Mouse (Mus musculus) Patski (cell line): ENCODE results near the gene Ptprf. TPM values are rescaled to one million over a fixed set of nuclear protein-coding genes. Genes with fewer than 3 reads are reported as not detected.

Experiments
- ATAC-seq: fragments of 100-300 bp; one replicate; pipeline ENCODE4 v1.8.0; 2021
- CTCF ChIA-PET: fragments of 350-600 bp; sonication (Branson Sonifier 250); formaldehyde crosslinking; loops from one replicate; lab custom pipeline; 2022; ENCODE audit warnings: inconsistent platforms; lab: Charles Lee
- POLR2A ChIA-PET: fragments of 350-600 bp; sonication (Branson Sonifier 250); formaldehyde crosslinking; loops from one replicate; lab custom pipeline; 2022; ENCODE audit warnings: antibody characterized with exemption, inconsistent platforms; lab: Charles Lee
- DNase-seq: peaks from one replicate; pipeline ENCODE4 v3.0.0-alpha.2; 2011; ENCODE audit warnings: low read depth, low spot score
- H3K27me3 ChIP-seq: fragments of 371-371 bp; one replicate; pipeline ENCODE4 v1.5.1; 2021
- CTCF ChIP-seq: fragments of 100-300 bp; IDR thresholded peaks from one replicate; pipeline ENCODE4 v1.5.1; 2021
- in situ Hi-C: fragments of 300-500 bp; cut with MboI; formaldehyde crosslinking; loops from 3 replicates; pipeline ENCODE4 v1.11.1; 2018; ENCODE audit warnings: low pct_unique_long_range_greater_than_20kb, mixed read lengths
- polyA plus RNA-seq: library from polyadenylated mRNA; unstranded; gene quantifications from one replicate; pipeline ENCODE4 v1.2.3, GENCODE M21; 2021

The Ptprf gene
- polyA plus RNA-seq, 1 experiment from 2014 or later = 5.9 TPM

DNA sequence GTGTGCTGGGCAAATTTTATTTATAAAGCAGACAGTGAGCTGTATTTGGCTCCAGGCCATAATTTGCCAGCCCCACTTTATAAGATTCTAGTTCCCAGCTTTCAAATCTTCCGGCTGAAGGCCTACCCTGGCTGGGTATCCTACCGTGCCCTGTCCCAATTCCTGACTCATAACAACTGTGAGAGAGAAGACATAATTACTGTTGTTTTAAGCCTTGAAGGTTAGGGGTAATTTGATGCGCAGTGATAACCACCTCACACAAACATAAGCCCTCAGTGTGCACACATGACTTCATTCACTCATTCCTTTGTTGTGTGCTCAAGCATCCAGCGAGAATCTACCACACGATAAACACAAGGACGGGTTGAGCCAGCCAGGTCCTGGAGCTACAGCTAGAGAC is 71.7 kb downstream of the Ptprf start:
- H3K27me3 ChIP-seq = no peaks in the 10 kb centered on the region
- POLR2A ChIA-PET = interaction anchor here (0.6 kb wide), 1 partner anchor 38 kb away, joined by 4 read pairs; no protein-coding TSS in a partner anchor
- peak; percentile 35 for DNase-seq
- TF ChIP-seq CTCF = no peak
- ATAC-seq = peak; percentile 68
- in situ Hi-C loops = loop anchor here (5.0 kb wide), 1 partner anchor 73 kb away; the partner anchor contains the start of gene Ptprf
- CTCF ChIA-PET = interaction anchor here (1.3 kb wide), 1 partner anchor 9 kb away, joined by 3 read pairs; no protein-coding TSS in a partner anchor

DNA sequence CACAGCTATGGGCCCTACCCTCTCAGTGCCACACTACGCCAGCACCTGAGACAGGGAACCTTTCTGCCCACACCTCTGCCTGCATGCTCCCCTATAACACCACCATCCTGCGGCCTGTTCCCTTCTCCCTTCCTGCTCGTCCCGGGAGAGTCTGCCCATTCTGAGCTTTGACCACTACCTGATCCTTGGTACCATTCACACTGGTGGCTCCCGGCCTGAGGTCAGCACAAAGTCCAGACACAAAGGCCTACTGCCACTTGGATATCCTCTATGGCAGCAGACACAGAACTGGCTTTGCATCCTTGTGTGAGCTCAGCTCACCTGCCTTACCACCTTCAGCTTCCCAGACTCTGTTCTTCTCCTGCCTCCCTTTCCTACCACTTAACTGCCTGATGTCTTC is 72.7 kb downstream of the Ptprf start:
- no peak for TF ChIP-seq CTCF
- POLR2A ChIA-PET = no interaction called here
- no peak for ATAC-seq
- CTCF ChIA-PET = interaction anchor here (0.7 kb wide), 1 partner anchor 74 kb away, joined by 3 read pairs; no protein-coding TSS in a partner anchor
- DNase-seq = no peak
- in situ Hi-C loops = loop anchor here (5.0 kb wide), 1 partner anchor 74 kb away; the partner anchor contains the start of gene Ptprf
- no peaks in the 10 kb centered on the region for H3K27me3 ChIP-seq

DNA sequence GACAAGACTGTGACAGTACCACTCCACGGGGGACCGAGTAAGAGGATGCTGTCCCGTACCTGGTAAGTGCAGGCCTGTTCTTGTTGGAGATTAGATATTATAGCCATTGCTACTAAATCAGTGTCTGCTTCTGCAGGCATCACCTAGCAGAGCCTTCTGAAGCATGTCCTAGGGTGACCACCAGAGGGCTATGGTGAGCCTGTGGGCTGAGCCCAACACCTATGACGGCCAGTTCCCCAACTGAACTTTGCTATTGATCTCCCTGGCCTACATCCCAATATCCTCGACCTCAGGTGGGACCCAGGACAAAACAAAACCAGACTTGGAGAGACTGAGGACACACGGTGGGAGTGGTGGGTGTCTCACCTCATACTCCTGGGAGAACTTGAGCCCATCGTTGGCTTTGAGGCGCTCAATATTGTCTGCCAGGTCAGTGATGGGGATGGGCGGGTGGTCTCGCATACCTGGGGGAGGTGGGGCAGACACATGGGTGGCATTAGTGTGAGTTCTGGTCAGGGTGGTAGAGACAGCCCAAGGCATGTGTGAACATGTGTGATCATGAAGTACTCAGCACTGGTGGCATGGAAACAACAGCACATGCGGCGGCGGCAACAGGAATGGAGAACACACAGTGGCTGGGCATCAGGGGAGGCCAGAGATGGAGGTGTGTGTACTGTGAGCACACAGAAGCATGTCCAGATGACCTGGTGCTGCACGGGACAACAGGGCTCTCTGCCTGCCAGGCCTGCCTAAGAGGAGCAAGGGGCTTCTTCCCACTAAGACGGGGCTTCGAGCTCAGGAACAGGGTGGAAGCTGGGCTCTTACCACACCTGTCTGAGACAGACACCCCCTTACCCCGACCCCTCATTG is 74.2 kb downstream of the Ptprf start:
- POLR2A ChIA-PET = no interaction called here
- H3K27me3 ChIP-seq = no peaks in the 10 kb centered on the region
- TF ChIP-seq CTCF = no peak
- in situ Hi-C loops = loop anchor here (5.0 kb wide), 1 partner anchor 75 kb away; the partner anchor contains the start of gene Ptprf
- no peak for DNase-seq
- ATAC-seq = no peak
- CTCF ChIA-PET = interaction anchor here (1.0 kb wide), 1 partner anchor 12 kb away, joined by 3 read pairs; no protein-coding TSS in a partner anchor

- ChIA-PET CTCF (interaction anchor here (1.2 to 1.4 kb wide), 2 partner anchors 78 to 85 kb away, joined by 3 to 4 read pairs; no protein-coding TSS in a partner anchor), POLR2A (no interaction called here)
- ATAC-seq (no peak), DNase-seq (no peak)
- H3K27me3 ChIP-seq = no peaks in the 10 kb centered on the region
- no peak for TF ChIP-seq CTCF
- in situ Hi-C loops = loop anchor here (5.0 kb wide), 1 partner anchor 77 kb away; the partner anchor contains the start of gene Ptprf
Measured at GRCm38 (mm10) chr4:118214891-118215290, 76.3 kb downstream of the Ptprf start.

DNA sequence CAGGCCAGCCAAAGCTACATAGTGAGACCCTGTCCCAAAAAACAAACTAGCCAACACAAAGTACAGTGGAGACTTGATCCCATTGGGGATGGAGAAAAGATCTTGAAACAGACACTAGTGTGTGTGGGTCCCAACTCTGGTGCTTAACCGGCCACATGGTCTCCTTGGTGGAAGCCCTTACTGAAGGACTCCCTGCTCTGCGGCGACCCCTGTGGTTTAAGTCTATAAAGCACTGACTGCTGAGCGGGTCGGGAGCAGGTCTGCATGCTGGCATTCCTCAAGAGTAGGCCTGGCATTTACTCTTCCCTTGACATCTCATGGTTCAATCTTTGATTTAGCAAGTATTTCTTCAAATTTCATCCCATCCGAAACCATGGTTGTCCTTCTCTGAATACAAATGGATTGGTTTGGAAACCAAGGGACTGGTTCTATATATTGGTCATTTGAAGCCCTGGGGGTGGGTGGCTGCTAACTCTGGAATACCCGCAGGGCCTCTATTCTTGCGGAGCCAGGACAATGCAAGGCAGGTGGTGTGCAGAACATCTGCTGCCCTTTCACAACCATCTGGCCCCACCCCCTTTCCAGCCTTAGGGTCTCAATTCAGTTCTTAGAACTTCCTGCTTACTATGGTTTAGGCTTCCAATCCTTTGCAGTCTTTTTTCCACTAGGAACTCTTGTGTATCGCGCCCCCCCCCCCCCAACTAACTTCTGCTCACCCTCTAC is 84.1 kb downstream of the Ptprf start:
- CTCF ChIA-PET = no interaction called here
- ATAC-seq = no peak
- in situ Hi-C loops = loop anchor here (10.0 kb wide), 1 partner anchor 358 kb away; no protein-coding TSS in a partner anchor
- POLR2A ChIA-PET = no interaction called here
- no peaks in the 10 kb centered on the region for H3K27me3 ChIP-seq
- DNase-seq = no peak
- TF ChIP-seq CTCF = no peak

DNA sequence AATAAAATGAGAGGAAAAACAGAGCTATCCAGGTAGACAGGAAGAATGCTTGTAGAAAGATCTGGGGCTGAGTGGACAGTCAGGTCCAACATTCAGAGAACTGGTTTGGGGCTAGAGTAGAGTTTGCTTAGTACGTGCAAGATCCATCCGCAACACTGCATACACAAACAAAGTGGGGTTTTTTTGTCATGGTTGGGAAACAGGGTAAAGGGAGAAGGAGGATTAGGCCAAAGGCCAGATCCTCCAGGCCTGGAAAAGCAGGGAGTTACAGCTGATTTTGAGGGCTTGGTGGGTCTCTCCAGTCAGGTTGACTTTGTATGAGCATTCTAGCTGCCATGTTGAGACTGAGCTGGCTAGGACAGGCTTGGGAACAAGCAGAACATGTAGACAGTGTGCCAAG is 85.3 kb downstream of the Ptprf start:
- no peak for ATAC-seq
- POLR2A ChIA-PET = no interaction called here

DNA sequence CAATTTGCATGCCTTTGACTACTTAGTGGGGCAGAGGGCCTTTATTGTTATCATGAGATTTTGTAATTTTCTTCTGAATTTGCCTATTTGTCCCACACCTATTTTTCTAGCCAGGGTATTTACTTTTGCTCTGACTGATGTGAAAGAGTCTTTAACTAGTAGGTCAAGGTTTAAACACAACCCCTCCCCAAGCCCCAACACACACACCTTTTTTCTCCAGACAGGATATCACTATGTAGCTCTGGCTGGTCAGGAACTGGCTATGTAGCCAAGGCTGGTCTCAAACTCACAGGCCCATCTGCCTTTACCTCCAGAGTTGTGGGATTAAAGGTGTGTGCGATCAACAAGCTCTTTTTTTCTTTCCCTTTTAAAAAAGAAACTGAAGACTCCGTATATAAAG is 92.1 kb downstream of the Ptprf start:
- POLR2A ChIA-PET = no interaction called here
- CTCF ChIA-PET = interaction anchor here (1.0 kb wide), 1 partner anchor 20 kb away, joined by 5 read pairs; the partner anchor contains the start of gene Kdm4a

More for the DNA sequence above, 85.3 kb downstream of the Ptprf start:
- in situ Hi-C loops = loop anchor here (10.0 kb wide), 1 partner anchor 359 kb away; no protein-coding TSS in a partner anchor
- CTCF ChIA-PET = no interaction called here
- DNase-seq = no peak
- H3K27me3 ChIP-seq = no peaks in the 10 kb centered on the region
- no peak for TF ChIP-seq CTCF

GRCm38 (mm10) chr4:118198606-118199005 is 92.6 kb downstream of the Ptprf start:
- no peak for DNase-seq
- POLR2A ChIA-PET = no interaction called here
- no peak for ATAC-seq
- CTCF ChIA-PET = no interaction called here
- TF ChIP-seq CTCF = no peak
- no peaks in the 10 kb centered on the region for H3K27me3 ChIP-seq
- in situ Hi-C loops = no loop called here

More for the DNA sequence above, 92.1 kb downstream of the Ptprf start:
- ATAC-seq (no peak), DNase-seq (no peak)
- no peak for TF ChIP-seq CTCF
- no peaks in the 10 kb centered on the region for H3K27me3 ChIP-seq
- in situ Hi-C loops = no loop called here

DNA sequence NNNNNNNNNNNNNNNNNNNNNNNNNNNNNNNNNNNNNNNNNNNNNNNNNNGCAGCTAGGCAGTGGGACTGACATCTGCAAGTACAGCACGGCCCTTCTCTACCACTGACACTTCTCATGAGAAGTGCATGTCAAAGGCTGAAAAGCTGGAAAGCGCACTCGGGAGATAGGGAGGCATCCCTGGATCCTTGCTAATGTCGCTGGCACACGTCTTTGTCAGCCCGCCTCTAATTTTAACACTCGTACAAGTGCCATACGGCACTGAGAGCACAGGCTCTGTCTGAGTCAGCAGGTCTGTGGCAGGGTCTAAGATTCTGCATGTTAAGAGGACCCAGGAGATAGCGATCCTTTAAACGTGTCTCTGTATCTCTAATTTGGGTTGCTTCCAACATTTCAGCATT is 95.0 kb downstream of the Ptprf start:
- no peaks in the 10 kb centered on the region for H3K27me3 ChIP-seq
- POLR2A ChIA-PET = no interaction called here
- TF ChIP-seq CTCF = no peak
- in situ Hi-C loops = no loop called here
- no peak for DNase-seq
- CTCF ChIA-PET = no interaction called here
- no peak for ATAC-seq
